Mouse (Mus musculus): Measurements from ENCODE around the gene Psmb6. TPM values are rescaled to one million over a fixed set of nuclear protein-coding genes. Genes with fewer than 3 reads are reported as not detected.
"Not testable (repeated sequence)": the region's sequence is repeated elsewhere in the genome, so short reads cannot be mapped to it uniquely, and the experiment has no call there.

The Psmb6 gene
- total RNA-seq, 2 experiments from 2014 or later, result 230 to 233 TPM

DNA sequence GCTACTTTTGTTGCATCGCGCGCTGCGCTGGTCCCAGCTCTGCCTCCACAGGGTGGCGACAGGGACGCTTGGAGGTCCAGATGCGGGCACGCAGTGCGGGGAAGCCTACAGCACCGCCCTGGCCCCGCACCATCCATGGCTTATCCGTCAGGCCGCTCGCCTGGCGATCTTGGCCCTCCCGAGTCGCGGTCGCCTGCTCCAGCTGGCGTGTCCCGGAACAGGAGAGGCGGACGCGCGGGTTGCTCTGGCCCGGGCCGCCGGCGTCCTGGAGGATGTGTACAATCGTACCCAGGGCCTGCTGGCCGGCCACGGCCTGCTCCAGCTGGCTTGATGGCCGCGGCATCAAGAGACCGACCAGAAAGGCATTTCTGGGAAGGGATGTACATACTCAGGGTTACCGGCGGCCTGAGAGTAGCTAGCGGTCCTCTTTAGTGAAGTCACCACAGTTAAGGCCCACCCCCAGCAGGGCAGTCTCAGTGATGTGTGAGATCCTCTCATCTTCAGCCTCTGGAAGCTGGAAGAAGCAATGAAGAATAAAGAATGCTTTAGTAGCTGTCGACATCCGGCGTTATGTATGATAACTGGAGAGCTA is 4.9 kb upstream of the Psmb6 start:
- DNase-seq, result peak; percentile 51 to 74
- intact Hi-C loops (cut with DNase I), result loop anchor here (2.0 kb wide), 1 partner anchor 43 kb away; the partner anchor contains the start of gene Mink1

DNA sequence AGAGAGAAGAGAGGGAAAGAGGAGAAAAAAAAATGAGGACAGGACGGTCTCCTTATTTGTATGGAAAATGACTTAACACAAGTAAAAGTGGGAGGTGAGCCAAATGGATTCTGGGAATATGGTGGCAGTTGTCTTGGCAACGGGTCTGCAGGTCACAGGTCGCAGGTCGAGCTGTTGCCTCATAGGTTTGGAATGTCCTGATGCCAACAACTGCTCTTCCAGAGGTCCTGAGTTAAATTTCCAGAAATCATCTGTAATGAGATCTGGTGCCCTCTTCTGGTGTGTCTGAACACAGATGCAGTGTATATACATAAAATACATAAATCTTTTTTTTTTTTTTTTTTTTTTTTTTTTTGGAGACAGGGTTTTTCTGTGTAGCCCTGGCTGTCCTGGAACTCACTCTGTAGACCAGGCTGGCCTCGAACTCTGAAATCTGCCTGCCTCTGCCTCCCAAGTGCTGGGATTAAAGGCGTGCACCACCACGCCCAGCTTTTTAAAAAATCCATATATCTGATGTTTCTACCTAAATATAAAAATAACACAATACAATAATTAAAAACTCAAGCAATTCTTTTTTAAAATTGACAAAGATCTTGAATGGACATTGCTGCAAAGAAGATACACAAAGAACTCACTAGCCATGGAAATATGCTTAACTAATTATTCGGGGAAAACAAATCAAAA is 1.7 kb upstream of the Psmb6 start:
- intact Hi-C loops (cut with DNase I), result not testable (repeated sequence)

DNA sequence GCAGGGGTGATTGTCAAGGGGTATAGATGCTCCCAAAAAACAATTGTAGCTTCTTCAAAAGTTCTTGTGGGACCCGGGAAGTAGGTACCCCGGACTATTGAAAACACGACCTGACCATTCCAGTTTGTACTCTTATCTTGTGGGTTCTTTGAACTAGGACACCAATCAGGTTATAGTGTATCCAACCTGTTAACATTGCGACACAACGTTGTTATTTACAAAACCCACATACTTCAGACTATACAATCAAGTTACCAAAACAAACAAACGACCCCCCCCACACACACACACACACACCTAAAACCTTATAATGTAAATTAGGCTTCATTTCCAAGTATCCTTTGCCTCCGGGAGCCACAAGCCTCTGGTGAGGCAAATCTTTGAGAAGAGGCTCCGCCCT is 385 bp upstream of the Psmb6 start:
- intact Hi-C loops (cut with DNase I), result no loop called here
- no peak for DNase-seq

More for the DNA sequence above, 1.7 kb upstream of the Psmb6 start:
- DNase-seq, result not testable (repeated sequence)

DNA sequence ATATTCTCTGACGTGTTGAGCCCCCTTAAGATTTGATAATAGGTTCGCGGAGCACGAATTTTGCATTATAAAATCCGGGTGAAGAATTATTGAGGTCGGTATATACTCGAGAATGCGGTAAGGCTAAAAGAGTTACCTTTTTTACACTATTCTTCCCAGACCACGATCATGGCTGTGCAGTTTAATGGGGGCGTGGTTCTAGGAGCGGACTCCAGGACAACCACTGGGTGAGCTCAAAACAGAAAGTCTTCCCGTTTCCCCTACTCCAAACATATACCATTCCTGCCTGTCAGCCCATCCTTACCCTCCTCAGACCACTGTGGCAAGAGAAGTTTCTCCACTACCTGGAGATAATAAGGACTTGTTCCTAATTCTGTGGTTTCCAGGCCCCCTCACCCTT is 559 bp downstream of the Psmb6 start:
- no peak for DNase-seq
- intact Hi-C loops (cut with DNase I), result no loop called here

DNA sequence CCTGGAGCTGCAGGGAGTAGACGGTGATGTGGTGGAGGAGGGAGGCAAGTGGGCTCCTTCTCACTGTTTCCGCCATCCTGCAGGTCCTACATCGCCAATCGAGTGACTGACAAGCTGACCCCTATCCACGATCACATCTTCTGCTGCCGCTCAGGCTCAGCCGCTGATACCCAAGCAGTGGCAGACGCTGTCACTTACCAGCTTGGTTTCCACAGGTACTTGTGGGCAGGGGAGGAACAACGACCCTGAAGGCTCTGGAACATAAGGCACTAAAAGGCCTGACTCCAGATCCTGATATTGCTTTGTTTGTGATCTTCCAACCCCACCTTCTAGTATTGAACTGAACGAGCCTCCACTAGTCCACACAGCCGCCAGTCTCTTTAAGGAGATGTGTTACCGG is 1.0 kb downstream of the Psmb6 start:
- intact Hi-C loops (cut with DNase I), result no loop called here
- DNase-seq, result no peak

DNA sequence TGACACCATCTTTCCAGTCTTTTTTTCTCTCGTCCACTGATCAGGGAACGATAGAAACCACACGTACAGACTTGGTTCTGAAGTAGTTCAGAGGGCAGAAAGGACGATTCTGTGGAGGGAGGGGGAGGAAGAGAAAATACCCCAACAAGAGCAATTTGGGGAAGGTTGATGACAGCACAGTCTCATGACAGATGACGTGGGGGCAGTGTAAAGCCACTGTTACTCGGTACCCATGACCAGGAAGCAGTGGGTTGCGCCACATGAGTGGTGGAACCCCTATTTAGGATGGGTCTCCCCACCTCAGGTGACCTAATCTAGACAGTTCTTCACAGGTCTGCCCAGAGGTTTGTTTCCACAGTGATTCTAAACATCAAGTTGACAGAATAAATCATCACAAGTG is 3.4 kb downstream of the Psmb6 start:
- intact Hi-C loops (cut with DNase I), result no loop called here

DNA sequence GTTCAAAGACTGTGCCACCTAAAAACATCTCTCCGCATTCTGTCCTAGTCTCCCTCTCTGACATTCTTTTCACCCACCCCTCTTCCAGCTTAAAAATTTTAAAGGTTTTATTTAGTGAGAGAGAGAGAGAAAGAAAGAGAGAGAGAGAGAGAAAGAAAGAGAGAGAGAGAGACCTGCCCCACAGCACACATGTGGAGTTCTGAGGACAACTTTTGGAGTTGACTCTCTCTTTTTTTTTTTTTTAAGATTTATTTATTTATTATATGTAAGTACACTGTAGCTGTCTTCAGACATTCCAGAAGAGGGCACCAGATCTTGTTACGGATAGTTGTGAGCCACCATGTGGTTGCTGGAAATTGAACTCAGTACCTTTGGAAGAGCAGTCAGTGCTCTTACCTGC is 5.9 kb downstream of the Psmb6 start:
- intact Hi-C loops (cut with DNase I); DNase-seq: not testable (repeated sequence)

More for the DNA sequence above, 3.4 kb downstream of the Psmb6 start:
- DNase-seq, result no peak

DNA sequence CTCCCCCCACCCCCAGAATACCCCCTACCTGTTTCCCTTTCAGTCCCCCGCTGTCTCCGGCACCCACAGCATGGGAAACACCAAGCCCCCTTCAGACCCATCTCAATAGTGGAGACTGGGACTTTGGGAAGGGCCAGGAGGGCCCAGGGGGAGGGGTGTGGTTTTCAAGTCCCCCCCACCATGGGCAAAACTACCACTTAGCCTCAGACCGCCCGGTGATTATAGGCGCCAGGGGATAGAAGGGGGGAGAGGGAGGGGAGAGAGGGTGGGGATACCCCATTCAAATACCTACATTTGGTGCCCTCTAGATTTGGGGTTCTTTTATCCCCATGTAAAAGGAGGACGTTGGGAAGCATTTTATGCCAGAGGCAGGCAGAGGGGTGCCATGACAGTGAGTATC is 7.7 kb downstream of the Psmb6 start, which contains the start of gene Gm40193:
Gene Gm40193 (minus strand): TSS at position 101 of the 400 bp plus-strand sequence.
- DNase-seq, result no peak
- intact Hi-C loops (cut with DNase I), result no loop called here

DNA sequence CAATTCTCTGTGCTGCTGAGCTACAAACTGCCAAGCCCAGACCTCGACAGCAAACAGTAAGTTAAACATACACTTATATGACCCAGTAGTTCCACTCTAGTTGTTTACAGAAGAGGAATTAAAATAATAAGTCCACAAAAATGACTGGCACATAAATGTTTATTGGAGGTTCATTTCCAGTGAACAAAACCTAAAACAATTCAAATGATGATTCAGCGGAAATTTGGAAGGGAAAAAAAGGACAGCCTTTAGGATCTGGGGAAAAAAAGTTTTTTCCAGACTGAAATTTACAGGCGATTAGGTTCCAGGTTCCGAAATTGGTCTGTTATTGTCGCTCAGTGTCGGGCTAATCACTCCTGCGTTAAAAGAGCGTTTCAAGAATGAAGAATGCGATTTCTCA is 14.3 kb downstream of the Psmb6 start:
- no peak for DNase-seq
- intact Hi-C loops (cut with DNase I), result no loop called here

DNA sequence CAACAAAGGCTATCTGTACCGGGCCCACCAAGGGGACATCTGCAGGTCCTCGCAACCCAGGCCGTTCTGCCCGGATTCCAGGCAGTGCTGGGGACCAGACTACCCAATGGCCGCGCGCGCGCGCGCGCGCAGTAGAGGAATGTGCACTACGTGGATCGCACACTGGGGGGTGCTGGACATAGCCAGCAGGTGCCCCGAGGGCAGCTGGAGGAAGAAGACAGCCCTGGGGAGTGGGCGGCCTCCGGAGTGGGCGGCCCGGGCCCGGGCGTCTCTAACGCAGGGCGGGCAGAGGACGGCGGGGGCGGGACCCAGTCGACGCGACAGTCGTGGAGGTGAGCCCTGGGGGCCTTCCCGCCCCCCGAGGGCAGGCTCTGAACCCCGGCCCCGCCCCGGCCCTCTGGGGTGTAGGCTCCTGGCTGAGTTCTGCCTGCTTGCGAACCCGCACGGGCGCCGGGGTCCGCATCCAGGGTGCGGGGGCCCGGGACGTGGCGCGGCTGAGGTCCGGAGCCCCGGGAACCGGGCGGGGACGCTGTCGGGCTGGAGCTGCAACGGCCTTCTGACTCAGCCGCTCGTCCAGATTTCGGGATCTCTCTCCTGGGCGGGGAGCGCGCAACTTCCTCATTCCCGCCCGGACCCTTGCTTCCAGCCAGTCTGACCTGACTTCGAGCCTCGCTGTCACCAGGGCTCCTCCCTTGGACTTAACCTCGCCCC is 14.9 kb downstream of the Psmb6 start, which contains the start of gene Pld2:
Gene Pld2 (plus strand): TSS at position 188 of the 711 bp plus-strand sequence.
- intact Hi-C loops (cut with DNase I), result loop anchor here (2.0 kb wide), 2 partner anchors 23 to 65 kb away; partner anchors contain the start of gene Mink1

DNA sequence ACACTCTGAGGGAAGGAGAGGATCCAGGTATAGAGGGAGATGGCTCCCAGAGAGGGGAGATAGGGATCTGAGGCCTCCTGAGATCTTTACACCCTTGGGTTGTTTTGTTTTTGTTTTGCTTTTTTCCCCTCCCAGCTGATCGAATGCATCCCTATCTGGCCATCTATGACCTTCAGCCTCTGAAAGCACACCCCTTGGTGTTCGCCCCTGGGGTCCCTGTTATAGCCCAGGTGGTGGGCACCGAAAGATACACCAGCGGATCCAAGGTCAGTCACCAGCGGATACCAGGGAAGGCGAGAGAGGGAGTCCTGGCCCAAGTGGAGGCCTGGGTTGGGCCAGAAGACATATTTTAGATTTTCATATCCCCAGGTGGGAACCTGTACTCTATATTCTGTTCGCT is 15.8 kb downstream of the Psmb6 start:
- intact Hi-C loops (cut with DNase I), result loop anchor here (2.0 kb wide), 2 partner anchors 22 to 64 kb away; partner anchors contain the start of gene Mink1
- no peak for DNase-seq

More for the DNA sequence above, 14.9 kb downstream of the Psmb6 start, which contains the start of gene Pld2:
- peak; percentile 86 to 89 for DNase-seq

DNA sequence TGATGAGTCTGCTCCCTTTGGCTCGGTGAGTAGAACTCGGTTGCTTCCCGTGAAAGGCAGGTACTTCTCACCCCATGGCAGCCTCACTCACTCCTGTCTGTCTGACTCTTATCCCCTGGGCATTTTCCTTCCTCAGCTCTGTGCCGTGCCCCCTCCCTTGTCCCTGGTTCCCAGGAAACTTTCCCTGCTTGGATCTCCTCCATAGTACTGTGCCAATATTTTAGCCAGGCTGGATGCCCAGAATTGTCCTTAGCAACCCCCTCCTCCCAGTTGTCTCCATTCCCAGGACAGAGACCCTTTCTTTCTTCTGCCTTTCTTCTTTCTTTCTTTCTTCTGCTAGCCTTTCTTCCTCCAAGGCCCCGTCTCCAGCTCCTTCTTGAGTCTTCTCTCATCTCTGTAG is 16.2 kb downstream of the Psmb6 start:
- intact Hi-C loops (cut with DNase I), result loop anchor here (2.0 kb wide), 2 partner anchors 21 to 63 kb away; partner anchors contain the start of gene Mink1

DNA sequence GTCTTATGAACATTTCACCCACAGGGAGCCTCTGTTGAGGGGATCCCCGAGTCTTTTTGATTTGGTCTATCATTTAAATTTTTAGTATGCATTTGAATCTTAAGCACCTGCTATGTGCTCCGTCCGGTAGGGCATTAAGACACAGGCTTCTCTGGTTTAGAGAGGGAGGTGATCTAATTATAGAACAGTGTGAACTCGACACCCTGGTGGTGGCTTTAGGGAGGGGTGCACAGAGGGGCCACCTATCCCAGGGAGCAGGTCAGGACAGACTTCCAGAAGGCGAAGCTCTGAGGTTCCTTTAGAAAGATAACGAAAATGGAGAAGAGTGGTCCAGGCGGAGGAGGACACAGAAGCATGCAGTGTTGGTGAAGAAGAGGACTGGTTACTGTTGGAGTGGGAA is 19.3 kb downstream of the Psmb6 start:
- intact Hi-C loops (cut with DNase I), result no loop called here
- DNase-seq, result no peak

More for the DNA sequence above, 16.2 kb downstream of the Psmb6 start:
- no peak for DNase-seq

DNA sequence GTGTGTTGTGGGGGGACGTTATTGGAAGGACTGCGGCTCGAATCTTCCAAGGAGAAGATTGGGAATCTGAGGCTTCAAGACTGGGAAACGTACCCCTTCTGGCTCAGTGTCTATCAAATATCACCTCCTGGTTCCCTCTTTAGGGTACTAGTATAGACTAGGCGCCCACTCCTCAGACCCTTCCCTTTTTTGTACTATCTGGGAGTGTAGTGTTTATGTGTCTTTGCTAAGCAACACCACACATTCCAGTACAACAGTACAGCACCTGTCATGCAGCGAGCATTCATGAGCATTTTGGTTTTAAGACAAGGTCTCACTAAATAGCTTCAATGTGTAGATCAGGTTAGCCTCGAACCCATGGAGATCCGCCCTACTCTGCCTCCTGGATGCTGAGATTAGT is 26.4 kb downstream of the Psmb6 start:
- no peak for DNase-seq
- intact Hi-C loops (cut with DNase I), result no loop called here

DNA sequence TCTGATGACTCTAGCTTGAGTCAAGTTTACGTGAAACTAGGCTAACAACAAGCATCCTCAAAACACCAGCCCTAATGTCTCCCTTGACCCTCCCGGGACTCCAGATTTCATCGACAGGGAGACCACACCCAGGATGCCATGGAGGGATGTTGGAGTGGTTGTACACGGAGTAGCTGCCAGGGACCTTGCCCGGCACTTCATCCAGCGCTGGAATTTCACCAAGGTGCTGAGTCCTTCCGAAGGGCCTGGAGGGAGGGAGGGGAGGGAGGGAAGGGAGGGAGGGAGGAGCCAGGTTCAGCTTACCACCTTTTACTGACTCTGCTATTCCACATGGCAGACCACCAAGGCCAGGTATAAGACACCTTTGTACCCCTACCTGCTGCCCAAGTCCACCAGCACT is 28.8 kb downstream of the Psmb6 start:
- no peak for DNase-seq

DNA sequence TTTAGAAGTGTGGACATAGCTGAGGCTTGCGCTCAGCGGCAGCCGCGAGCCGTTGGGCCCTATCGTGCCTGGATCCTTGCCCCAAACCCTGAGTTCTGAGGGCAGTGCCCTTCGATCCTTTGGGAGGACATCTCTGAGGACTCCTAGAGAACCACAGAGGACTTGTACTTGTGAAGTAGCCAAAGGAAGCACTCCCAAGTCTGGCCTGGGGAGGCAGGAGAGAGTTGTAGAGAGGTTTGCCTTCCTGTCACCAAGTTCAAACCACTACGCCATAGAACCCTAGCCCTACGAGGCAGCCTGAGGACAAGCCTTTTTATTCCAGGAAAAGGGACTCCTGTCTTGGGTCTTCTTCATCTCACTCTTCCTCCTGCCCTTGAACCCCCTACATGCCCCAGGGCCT is 32.4 kb downstream of the Psmb6 start:
- DNase-seq, result no peak
- intact Hi-C loops (cut with DNase I), result no loop called here

More for the DNA sequence above, 28.8 kb downstream of the Psmb6 start:
- intact Hi-C loops (cut with DNase I), result no loop called here

DNA sequence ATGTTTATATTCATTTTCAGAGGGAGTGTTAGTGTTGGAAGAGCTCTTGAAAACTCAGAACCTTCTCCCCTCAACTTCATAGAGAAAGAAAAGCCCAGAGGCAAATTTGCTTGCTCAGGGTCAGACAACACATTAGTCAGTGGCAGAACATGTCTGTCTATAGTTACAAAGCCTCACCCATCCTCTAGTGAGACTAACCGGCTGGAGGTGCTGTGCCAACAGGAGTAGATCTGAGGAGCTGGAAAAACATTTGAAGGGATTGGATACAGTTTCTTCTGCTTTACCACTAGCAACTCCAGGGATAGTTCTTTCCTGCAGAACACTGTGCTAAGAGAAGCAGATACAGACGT is 36.7 kb downstream of the Psmb6 start:
- DNase-seq, result no peak
- intact Hi-C loops (cut with DNase I), result loop anchor here (2.0 kb wide), 3 partner anchors 21 to 41 kb away; partner anchors contain the start of gene Pld2

DNA sequence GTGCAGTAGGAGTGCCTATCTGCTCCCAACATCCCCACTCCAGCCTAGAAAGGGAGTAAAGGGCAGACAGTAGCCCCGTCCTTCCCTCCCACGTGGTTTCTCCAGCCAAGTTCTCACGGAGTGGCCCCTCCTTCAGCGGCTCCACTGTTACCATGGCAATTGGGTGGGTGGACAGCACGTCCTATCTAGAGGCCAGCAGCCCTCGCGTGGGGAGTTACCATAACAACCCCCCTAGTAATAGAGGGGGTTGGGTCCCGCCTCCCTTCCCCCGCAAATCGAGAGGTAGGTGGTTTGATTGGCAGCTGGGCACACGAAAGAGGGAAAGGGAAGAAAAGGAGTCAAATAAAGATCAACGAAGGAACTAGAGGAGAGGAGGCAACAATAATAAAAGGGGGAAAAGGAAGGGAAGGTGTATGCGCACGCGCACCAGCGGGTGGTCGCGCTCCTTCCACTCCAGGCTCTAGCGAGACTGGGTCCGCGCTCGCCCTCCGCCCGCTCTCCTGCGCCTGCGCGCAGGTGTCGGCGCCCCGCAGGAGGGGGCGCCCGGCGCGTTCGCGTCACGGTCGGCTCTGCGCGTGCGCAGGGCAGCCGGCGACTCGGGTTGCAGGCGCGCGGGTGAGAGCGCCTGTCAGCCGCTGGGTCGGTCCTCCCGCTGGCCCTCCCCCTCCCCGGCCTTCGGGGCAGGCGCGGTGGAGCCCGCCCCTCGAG is 37.3 kb downstream of the Psmb6 start, which contains the start of gene Mink1:
Gene Mink1 (plus strand): TSS at position 595 of the 708 bp plus-strand sequence.
- DNase-seq, result peak; percentile 87 to 89
- intact Hi-C loops (cut with DNase I), result loop anchor here (2.0 kb wide), 3 partner anchors 22 to 42 kb away; partner anchors contain the start of gene Pld2

DNA sequence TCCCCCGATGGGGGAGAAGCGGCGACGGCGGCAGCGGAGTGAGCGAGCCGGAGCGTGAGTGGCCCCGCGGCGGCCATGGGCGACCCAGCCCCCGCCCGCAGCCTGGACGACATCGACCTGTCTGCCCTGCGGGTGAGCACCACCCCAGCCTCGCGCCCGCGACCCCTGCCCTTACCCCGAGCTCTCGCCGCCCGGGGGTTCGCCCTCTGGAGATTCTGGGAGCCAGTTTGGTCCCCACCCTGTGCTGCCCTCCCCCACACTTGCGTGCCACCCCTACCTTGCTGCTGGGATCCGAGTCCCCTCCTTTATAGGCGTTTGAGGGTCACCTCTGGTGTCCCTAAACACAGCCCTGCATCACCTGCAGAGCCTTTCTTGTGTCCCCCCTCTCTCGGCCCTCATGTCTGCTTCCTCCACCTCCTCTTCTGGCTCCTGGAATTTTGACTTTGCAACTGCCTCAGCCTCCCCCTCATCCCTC is 37.9 kb downstream of the Psmb6 start:
- intact Hi-C loops (cut with DNase I), result loop anchor here (2.0 kb wide), 3 partner anchors 22 to 42 kb away; partner anchors contain the start of gene Pld2
- DNase-seq, result no peak
